Mouse (Mus musculus): ENCODE measurements around the gene Tle3. TPM values are rescaled to one million over a fixed set of nuclear protein-coding genes. Genes with fewer than 3 reads are reported as not detected.
A peak's percentile ranks its signal among the peaks of the same experiment; 100 is the strongest.

Gene Tle3
- 100 to 1,000 TPM; 121 to 144 TPM for total RNA-seq (2021)
- long read RNA-seq, experiment 1, partial matches to known transcripts: 20 of 34 reads
- long read RNA-seq, experiment 1, other reads (novel, unspliced or antisense): 14 of 34 reads
- long read RNA-seq, experiment 2, partial matches to known transcripts: 5 of 5 reads
- long read RNA-seq, experiment 2, other reads (novel, unspliced or antisense): 0 of 5 reads

- DNase-seq: peak; percentile 99
These were observed at the start of gene Tle3 for GRCm38 (mm10) chr9:61371755-61372509. Tle3 (plus strand) TSS chr9:61372366.

- no peak for DNase-seq
These were observed 48.9 kb upstream of the Tle3 start for GRCm38 (mm10) chr9:61323221-61323620.

- DNase-seq: no peak
These were observed 48.3 kb upstream of the Tle3 start for GRCm38 (mm10) chr9:61323879-61324278.

GRCm38 (mm10) chr9:61324354-61324753 is 47.8 kb upstream of the Tle3 start:
- DNase-seq: no peak

- DNase-seq: no peak
These were observed 47.2 kb upstream of the Tle3 start for GRCm38 (mm10) chr9:61325012-61325411.

GRCm38 (mm10) chr9:61325931-61326351 is 46.2 kb upstream of the Tle3 start:
- peak; percentile 84 to 87 for DNase-seq

- DNase-seq: no peak
These were observed 45.2 kb upstream of the Tle3 start for GRCm38 (mm10) chr9:61326922-61327321.

- DNase-seq: no peak
These were observed 44.0 kb upstream of the Tle3 start for GRCm38 (mm10) chr9:61328173-61328572.

GRCm38 (mm10) chr9:61330747-61331146 is 41.4 kb upstream of the Tle3 start:
- DNase-seq: no peak

GRCm38 (mm10) chr9:61332226-61332936 is 39.8 kb upstream of the Tle3 start:
- no peak for DNase-seq

- DNase-seq: no peak
These were observed 36.0 kb upstream of the Tle3 start for GRCm38 (mm10) chr9:61336179-61336578.

GRCm38 (mm10) chr9:61336591-61337587 is 35.3 kb upstream of the Tle3 start:
- peak; percentile 54 to 69 for DNase-seq

GRCm38 (mm10) chr9:61337665-61338064 is 34.5 kb upstream of the Tle3 start:
- peak in 1 of 2 experiments; percentile 25 for DNase-seq

GRCm38 (mm10) chr9:61339311-61339710 is 32.9 kb upstream of the Tle3 start:
- no peak for DNase-seq

GRCm38 (mm10) chr9:61340333-61340732 is 31.8 kb upstream of the Tle3 start:
- DNase-seq: no peak

- no peak for DNase-seq
These were observed 29.9 kb upstream of the Tle3 start for GRCm38 (mm10) chr9:61342297-61342696.

GRCm38 (mm10) chr9:61344684-61345083 is 27.5 kb upstream of the Tle3 start:
- DNase-seq: no peak

- DNase-seq: peak in 1 of 2 experiments; percentile 52
These were observed 25.2 kb upstream of the Tle3 start for GRCm38 (mm10) chr9:61347011-61347410.

GRCm38 (mm10) chr9:61348036-61348435 is 24.1 kb upstream of the Tle3 start:
- no peak for DNase-seq

GRCm38 (mm10) chr9:61348616-61349015 is 23.6 kb upstream of the Tle3 start:
- DNase-seq: no peak

GRCm38 (mm10) chr9:61349697-61350096 is 22.5 kb upstream of the Tle3 start:
- DNase-seq: peak; percentile 37 to 50

GRCm38 (mm10) chr9:61351164-61351563 is 21.0 kb upstream of the Tle3 start:
- peak; percentile 58 to 76 for DNase-seq
